Mouse (Mus musculus): ENCODE data around the gene Tifab. TPM values are rescaled to one million over a fixed set of nuclear protein-coding genes. Genes with fewer than 3 reads are reported as not detected.

Tifab gene
- polyA plus RNA-seq, 1 experiment, result 9.4 TPM

DNA sequence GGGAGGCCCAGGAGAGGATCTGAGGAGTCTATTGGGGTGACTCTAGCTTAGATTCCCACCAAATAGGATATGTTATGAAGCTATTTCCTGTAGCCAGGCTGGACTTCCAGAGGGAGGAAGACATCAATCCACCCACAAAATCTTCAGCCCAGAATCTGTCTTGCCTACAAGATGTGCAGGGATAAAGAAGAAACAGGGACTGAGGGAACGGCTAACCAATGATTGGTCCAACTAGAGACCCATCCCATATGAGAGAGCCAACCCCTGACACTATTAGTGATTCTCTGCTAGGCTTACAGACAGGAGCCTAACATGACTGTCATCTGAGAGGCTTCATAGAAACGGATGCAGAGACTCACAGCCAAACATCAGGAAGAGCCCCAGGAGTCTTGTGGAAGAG, 34.7 kb downstream of the Tifab start:
- TF ChIP-seq POLR2A (IDR thresholded peaks at IDR 0.05; ENCODE audit: control insufficient read depth, extremely low read depth, insufficient read depth, low read length, poor library complexity), result no peak
- TF ChIP-seq CTCF (IDR thresholded peaks at IDR 0.05; ENCODE audit: borderline replicate concordance, control insufficient read depth, extremely low read depth, insufficient read depth, low read length, poor library complexity), result no peak
- Histone ChIP-seq H3K4me3 (ENCODE audit: control insufficient read depth, insufficient read depth, low read length) (no peak overlapping the region), H3K27ac (ENCODE audit: control insufficient read depth, insufficient read depth, low read length) (no peak overlapping the region), H3K27me3 (ENCODE audit: control insufficient read depth, insufficient read depth, low read length) (no peaks in the 10 kb centered on the region), H3K36me3 (ENCODE audit: control insufficient read depth, insufficient read depth, low read length) (no peaks in the 10 kb centered on the region), H3K4me1 (replicated peaks; ENCODE audit: control insufficient read depth, insufficient read depth, low read length) (peaks cover 16% of the 10 kb centered on the region)
- WGBS, result 80% methylated on average over 2 of the region's 2 CpGs
- DNase-seq, result no peak

DNA sequence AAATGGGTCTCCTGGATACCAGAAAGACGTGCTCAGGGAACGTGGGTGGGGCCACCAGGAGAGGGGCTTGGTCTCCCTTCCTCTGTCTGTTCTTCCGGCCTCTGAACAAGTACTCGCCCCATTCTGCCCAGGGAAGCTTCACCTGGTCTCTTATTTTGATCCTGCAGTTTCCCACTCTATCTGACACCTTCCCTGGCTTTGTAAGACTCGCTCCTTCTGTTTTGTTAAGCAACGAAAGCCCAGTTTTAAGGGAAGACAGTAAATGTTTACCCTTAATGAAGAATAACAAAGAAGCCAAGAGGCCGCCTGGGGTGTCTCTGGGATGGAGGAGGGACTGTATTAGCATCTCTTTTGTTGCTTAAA, 35.6 kb downstream of the Tifab start:
- TF ChIP-seq POLR2A (IDR thresholded peaks at IDR 0.05; ENCODE audit: control insufficient read depth, extremely low read depth, insufficient read depth, low read length, poor library complexity), result no peak
- no peak for TF ChIP-seq CTCF (IDR thresholded peaks at IDR 0.05; ENCODE audit: borderline replicate concordance, control insufficient read depth, extremely low read depth, insufficient read depth, low read length, poor library complexity)
- Histone ChIP-seq H3K4me3 (ENCODE audit: control insufficient read depth, insufficient read depth, low read length) (no peak overlapping the region), H3K4me1 (replicated peaks; ENCODE audit: control insufficient read depth, insufficient read depth, low read length) (peaks cover 16% of the 10 kb centered on the region), H3K27ac (ENCODE audit: control insufficient read depth, insufficient read depth, low read length) (no peak overlapping the region), H3K36me3 (ENCODE audit: control insufficient read depth, insufficient read depth, low read length) (no peaks in the 10 kb centered on the region), H3K27me3 (ENCODE audit: control insufficient read depth, insufficient read depth, low read length) (no peaks in the 10 kb centered on the region)
- 47% methylated on average over 7 of the region's 7 CpGs for WGBS
- DNase-seq, result no peak

DNA sequence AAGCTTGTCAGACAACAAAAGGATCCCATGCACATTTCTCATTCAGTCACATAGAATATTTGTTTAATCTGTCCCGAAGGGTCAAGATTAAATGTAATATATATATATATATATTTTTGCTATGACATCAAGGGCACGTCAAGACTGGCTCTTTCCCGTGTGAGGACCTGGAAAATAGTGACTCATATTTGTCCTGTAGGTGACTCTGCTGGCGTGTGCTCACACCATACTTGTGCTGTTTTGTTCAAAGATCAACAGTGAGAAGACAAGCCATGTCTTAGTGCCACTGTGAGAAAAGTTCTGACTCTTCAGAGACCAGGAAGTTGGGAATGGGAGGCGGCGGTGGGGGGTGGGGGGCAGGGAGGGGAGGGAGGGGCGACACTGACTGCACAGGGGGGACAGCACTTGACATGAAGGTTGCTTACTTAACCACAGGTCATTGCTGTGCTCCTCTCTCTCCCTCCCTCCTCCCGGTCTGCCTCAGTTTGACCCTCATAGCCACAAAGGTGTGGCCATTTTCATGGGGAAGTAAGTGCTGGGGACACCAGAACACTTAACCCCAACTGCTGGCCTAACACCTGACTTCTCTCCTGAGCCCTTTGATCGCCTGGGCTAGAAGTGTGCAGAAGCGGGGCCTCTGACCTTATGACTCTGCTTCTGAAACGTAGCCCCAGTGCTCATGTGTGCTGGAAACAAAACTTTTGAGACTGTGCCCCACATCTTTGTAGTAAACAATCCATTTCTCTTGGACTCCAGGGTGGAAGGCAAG, 36.1 kb downstream of the Tifab start:
- no peak for DNase-seq
- Histone ChIP-seq H3K27ac (ENCODE audit: control insufficient read depth, insufficient read depth, low read length) (no peak overlapping the region), H3K36me3 (ENCODE audit: control insufficient read depth, insufficient read depth, low read length) (no peaks in the 10 kb centered on the region), H3K27me3 (ENCODE audit: control insufficient read depth, insufficient read depth, low read length) (no peaks in the 10 kb centered on the region), H3K4me3 (ENCODE audit: control insufficient read depth, insufficient read depth, low read length) (no peak overlapping the region), H3K4me1 (replicated peaks; ENCODE audit: control insufficient read depth, insufficient read depth, low read length) (peaks cover 16% of the 10 kb centered on the region)
- TF ChIP-seq CTCF (IDR thresholded peaks at IDR 0.05; ENCODE audit: borderline replicate concordance, control insufficient read depth, extremely low read depth, insufficient read depth, low read length, poor library complexity), result no peak
- TF ChIP-seq POLR2A (IDR thresholded peaks at IDR 0.05; ENCODE audit: control insufficient read depth, extremely low read depth, insufficient read depth, low read length, poor library complexity), result no peak
- WGBS, result 25% methylated on average over 11 of the region's 11 CpGs

DNA sequence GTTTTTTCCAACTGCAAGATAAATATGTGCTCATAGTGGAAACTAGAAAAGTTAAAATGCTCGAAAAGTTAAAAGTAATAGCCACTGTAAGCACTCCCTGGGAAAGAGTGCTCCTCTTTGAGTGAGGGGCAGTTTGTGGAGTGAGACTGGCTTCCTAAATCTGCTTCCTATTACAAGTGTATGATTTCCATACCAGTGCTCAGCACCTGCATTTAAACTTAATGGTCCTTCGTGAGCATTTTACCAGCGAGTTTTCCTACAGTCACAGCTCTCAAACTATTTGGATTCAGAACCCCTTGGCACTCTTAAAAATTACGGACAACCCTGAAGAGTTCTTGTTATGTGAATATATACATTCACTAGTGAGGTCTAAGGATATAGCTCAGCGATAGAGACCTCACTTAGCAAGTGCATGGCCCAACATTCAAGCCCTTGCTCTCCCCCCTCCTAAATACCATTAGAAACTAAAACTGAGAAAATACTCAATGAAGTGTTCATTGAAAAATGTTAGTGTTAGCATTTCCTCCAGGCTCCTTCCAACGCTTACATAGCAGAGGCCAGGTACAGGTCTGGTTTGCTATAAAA, 39.4 kb downstream of the Tifab start:
- no peak overlapping the region for H3K4me3 ChIP-seq (ENCODE audit: control insufficient read depth, insufficient read depth, low read length)
- WGBS, result 74% methylated on average over 6 of the region's 6 CpGs
- H3K27me3 ChIP-seq (ENCODE audit: control insufficient read depth, insufficient read depth, low read length), result no peaks in the 10 kb centered on the region
- no peak overlapping the region for H3K27ac ChIP-seq (ENCODE audit: control insufficient read depth, insufficient read depth, low read length)
- no peak for DNase-seq
- H3K36me3 ChIP-seq (ENCODE audit: control insufficient read depth, insufficient read depth, low read length), result no peaks in the 10 kb centered on the region
- peaks cover 14% of the 10 kb centered on the region for H3K4me1 ChIP-seq (replicated peaks; ENCODE audit: control insufficient read depth, insufficient read depth, low read length)
- no peak for TF ChIP-seq CTCF (IDR thresholded peaks at IDR 0.05; ENCODE audit: borderline replicate concordance, control insufficient read depth, extremely low read depth, insufficient read depth, low read length, poor library complexity)
- TF ChIP-seq POLR2A (IDR thresholded peaks at IDR 0.05; ENCODE audit: control insufficient read depth, extremely low read depth, insufficient read depth, low read length, poor library complexity), result no peak

DNA sequence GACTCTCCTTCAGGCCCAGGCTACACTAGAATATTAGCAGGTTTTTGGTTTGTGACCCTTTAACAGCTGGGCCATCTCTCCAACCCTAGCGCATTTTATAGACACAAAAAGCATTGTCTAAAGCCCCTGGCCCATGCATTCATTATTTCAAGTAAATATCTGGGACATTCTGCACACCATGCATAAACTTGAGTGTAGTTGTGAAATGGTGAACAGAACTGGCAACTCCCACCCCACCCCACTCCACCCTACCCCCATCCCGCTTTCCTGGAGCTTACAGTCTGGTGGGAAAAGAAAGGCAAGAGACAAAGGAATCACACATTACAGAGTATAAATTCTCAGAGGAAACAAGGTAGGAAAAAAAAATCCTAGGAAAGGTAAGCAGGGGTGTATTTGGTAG, 42.5 kb downstream of the Tifab start, which contains the start of gene H2afy:
H2afy (minus strand) TSS at position 162 of the 400 bp plus-strand sequence.
- H3K36me3 ChIP-seq (ENCODE audit: control insufficient read depth, insufficient read depth, low read length), result no peaks in the 10 kb centered on the region

DNA sequence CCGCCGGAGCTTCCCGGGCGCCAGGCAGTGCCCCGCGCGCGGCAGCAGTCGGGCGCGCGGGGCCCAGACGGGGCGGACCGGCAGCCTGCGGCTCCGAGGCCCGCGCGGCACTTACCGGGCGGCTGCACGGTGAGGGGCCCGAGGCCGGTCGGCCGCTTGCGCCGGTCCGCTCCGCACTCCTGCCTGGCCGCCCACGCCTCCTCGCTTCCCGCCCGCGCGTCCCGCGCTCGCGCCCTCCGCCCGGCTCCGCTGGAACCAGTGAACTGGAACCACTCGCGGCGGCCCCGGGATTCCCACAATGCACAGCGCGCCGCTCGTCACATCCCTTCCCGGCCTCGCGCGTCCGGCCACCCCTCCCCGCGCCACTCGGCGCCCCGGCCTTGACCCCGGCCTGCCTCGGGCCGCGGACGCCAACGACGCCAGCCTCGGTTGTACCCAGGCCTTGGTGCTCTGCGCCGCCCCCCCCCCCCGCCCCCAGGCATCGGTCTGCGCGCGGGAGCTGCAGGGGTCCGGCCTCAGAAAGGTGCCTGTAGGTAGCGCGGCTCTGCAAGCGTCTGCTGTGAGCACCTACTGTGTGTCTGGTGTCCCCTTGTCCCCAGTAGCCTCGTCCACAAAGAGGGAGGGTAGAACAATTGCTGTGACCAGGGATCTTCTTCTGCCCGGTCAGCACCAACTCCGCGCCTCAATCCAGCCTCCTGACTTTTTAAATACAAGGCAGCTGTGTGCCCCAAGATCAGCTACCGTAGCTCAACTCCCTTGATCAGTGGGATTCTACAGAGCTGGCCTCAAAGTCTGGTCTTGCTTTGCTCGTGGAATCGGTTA, 43.2 kb downstream of the Tifab start:
- Histone ChIP-seq H3K36me3 (ENCODE audit: control insufficient read depth, insufficient read depth, low read length) (no peaks in the 10 kb centered on the region), H3K27me3 (ENCODE audit: control insufficient read depth, insufficient read depth, low read length) (no peaks in the 10 kb centered on the region), H3K4me3 (ENCODE audit: control insufficient read depth, insufficient read depth, low read length) (peak overlapping the region; percentile 90), H3K27ac (ENCODE audit: control insufficient read depth, insufficient read depth, low read length) (peak overlapping the region; percentile 37), H3K4me1 (replicated peaks; ENCODE audit: control insufficient read depth, insufficient read depth, low read length) (peaks cover 34% of the 10 kb centered on the region)
- DNase-seq, result peak; percentile 88
- WGBS, result 3% methylated on average over 89 of the region's 89 CpGs
- TF ChIP-seq POLR2A (IDR thresholded peaks at IDR 0.05; ENCODE audit: control insufficient read depth, extremely low read depth, insufficient read depth, low read length, poor library complexity) (peak; percentile 79), CTCF (IDR thresholded peaks at IDR 0.05; ENCODE audit: borderline replicate concordance, control insufficient read depth, extremely low read depth, insufficient read depth, low read length, poor library complexity) (0 out of 2 replicates have a peak, but pooled peaks have one; percentile 15)

More for the DNA sequence above, 42.5 kb downstream of the Tifab start, which contains the start of gene H2afy:
- H3K4me1 ChIP-seq (replicated peaks; ENCODE audit: control insufficient read depth, insufficient read depth, low read length), result peaks cover 27% of the 10 kb centered on the region
- H3K27ac ChIP-seq (ENCODE audit: control insufficient read depth, insufficient read depth, low read length), result peak within 1 kb of the TSS; percentile 37; the same call in 1 of the 2 replicates
- H3K4me3 ChIP-seq (ENCODE audit: control insufficient read depth, insufficient read depth, low read length), result peak within 1 kb of the TSS; percentile 90
- no peak for DNase-seq
- WGBS, result 97% methylated on average over 2 of the region's 2 CpGs
- TF ChIP-seq POLR2A (IDR thresholded peaks at IDR 0.05; ENCODE audit: control insufficient read depth, extremely low read depth, insufficient read depth, low read length, poor library complexity), result no peak
- no peak for TF ChIP-seq CTCF (IDR thresholded peaks at IDR 0.05; ENCODE audit: borderline replicate concordance, control insufficient read depth, extremely low read depth, insufficient read depth, low read length, poor library complexity)
- no peaks in the 10 kb centered on the region for H3K27me3 ChIP-seq (ENCODE audit: control insufficient read depth, insufficient read depth, low read length)

Measured in thymus, adult 2 months (tissue).